9 mouse cellular contexts compared by ENCODE assay signal in genomic region chr14:54640946-54641304, GRCm38 (mm10). TPM values are rescaled to one million over a fixed set of nuclear protein-coding genes. Genes with fewer than 3 reads are reported as not detected.
DNase-seq lines count a peak whose midpoint lies in the region; ATAC-seq lines count a peak whose summit lies in the region.
"Had no signal": no experiment of that assay in that cellular context is flagged by ENCODE, and none has a peak within 500 bp of the region (broad histone marks: within the 10 kb centered on the region; RNA-seq: fewer than 3 reads in every experiment).

Gm17606 (plus strand) TSS chr14:54640952.

- peak within 1 kb of the TSS; percentile 82 for H3K27ac ChIP-seq in kidney, embryonic 15.5 days
- no peak within 1 kb of the TSS for H3K27ac ChIP-seq in brown adipose tissue, adult 24 weeks (replicated peaks; ENCODE audit: low read depth, low read length)
- H3K27ac ChIP-seq in hindbrain, embryonic 14.5 days = peak within 1 kb of the TSS; percentile 74
- H3K27ac ChIP-seq in midbrain, embryonic 14.5 days (replicated peaks; ENCODE audit: low read depth, low read length) = peak within 1 kb of the TSS; percentile 90

- peaks cover 70% of the 10 kb centered on the region for H3K36me3 ChIP-seq in kidney, embryonic 15.5 days
- peaks cover 72% of the 10 kb centered on the region for H3K36me3 ChIP-seq in hindbrain, embryonic 14.5 days (replicated peaks; ENCODE audit: control insufficient read depth, insufficient read depth)
- peaks cover 74% of the 10 kb centered on the region for H3K36me3 ChIP-seq in midbrain, embryonic 14.5 days (ENCODE audit: control insufficient read depth, insufficient read depth, low read length)

- H3K9ac ChIP-seq in kidney, embryonic 15.5 days = peak within 1 kb of the TSS; percentile 87
- peak within 1 kb of the TSS; percentile 97 for H3K9ac ChIP-seq in hindbrain, embryonic 14.5 days
- H3K9ac ChIP-seq in midbrain, embryonic 14.5 days (replicated peaks; ENCODE audit: low read length) = peak within 1 kb of the TSS; percentile 96

- ATAC-seq in kidney, embryonic 15.5 days (replicated peaks; ENCODE audit: low FRiP score) = no peak; the same call in 1 of the 2 replicates
- ATAC-seq in hindbrain, embryonic 14.5 days (ENCODE audit: low FRiP score) = no peak; the same call in 1 of the 2 replicates
- ATAC-seq in midbrain, embryonic 14.5 days (ENCODE audit: low FRiP score, low TSS enrichment) = no peak; the same call in 1 of the 2 replicates
- no peak for ATAC-seq in erythroid progenitor cell, adult 5-6 weeks (replicated peaks; ENCODE audit: low FRiP score, poor library complexity, severe bottlenecking)

- peaks cover 25% of the 10 kb centered on the region for H3K4me1 ChIP-seq in kidney, embryonic 15.5 days
- no peaks in the 10 kb centered on the region for H3K4me1 ChIP-seq in brown adipose tissue, adult 24 weeks (ENCODE audit: control insufficient read depth, insufficient read depth, insufficient read length, low read length)
- peaks cover 12% of the 10 kb centered on the region for H3K4me1 ChIP-seq in hindbrain, embryonic 14.5 days (replicated peaks; ENCODE audit: control insufficient read depth, insufficient read depth, low read length)
- peaks cover 13% of the 10 kb centered on the region for H3K4me1 ChIP-seq in midbrain, embryonic 14.5 days (ENCODE audit: control insufficient read depth, insufficient read depth, low read length)

- no peaks in the 10 kb centered on the region for H3K27me3 ChIP-seq in kidney, embryonic 15.5 days
- H3K27me3 ChIP-seq in hindbrain, embryonic 14.5 days (ENCODE audit: control insufficient read depth, insufficient read depth, low read length) = no peaks in the 10 kb centered on the region
- no peaks in the 10 kb centered on the region for H3K27me3 ChIP-seq in midbrain, embryonic 14.5 days (ENCODE audit: control insufficient read depth, insufficient read depth, low read length)

- DNase-seq in kidney, adult 9 months = no peak
- peak; percentile 28 for DNase-seq in hindbrain, embryonic 14.5 days (ENCODE audit: low spot score)
- no peak for DNase-seq in midbrain, embryonic 14.5 days
- no peak for DNase-seq in right cerebral cortex, postnatal 36 days (ENCODE audit: low spot score in 2 of 2)
- no peak for DNase-seq in adrenal gland, adult (ENCODE audit: inconsistent age in 2 of 2, low spot score in 1 of 2)

- H3K4me2 ChIP-seq in kidney, embryonic 15.5 days = peak within 1 kb of the TSS; percentile 99
- H3K4me2 ChIP-seq in hindbrain, embryonic 14.5 days (replicated peaks) = peak within 1 kb of the TSS; percentile 61
- H3K4me2 ChIP-seq in midbrain, embryonic 14.5 days (ENCODE audit: low read length) = peak within 1 kb of the TSS; percentile 93

- no peaks in the 10 kb centered on the region for H3K9me3 ChIP-seq in kidney, embryonic 15.5 days (replicated peaks)
- no peaks in the 10 kb centered on the region for H3K9me3 ChIP-seq in hindbrain, embryonic 14.5 days (ENCODE audit: control insufficient read depth, low read length)
- no peaks in the 10 kb centered on the region for H3K9me3 ChIP-seq in midbrain, embryonic 14.5 days (ENCODE audit: control insufficient read depth, low read length)

- WGBS in kidney, embryonic 15.5 days = under 1% methylated on average over 28 of the region's 28 CpGs
- under 1% methylated on average over 19 of the region's 28 CpGs for WGBS in hindbrain, embryonic 14.5 days
- WGBS in midbrain, embryonic 14.5 days = under 1% methylated on average over 28 of the region's 28 CpGs

- peak within 1 kb of the TSS; percentile 78 for H3K4me3 ChIP-seq in kidney, embryonic 15.5 days (replicated peaks)
- peak within 1 kb of the TSS; percentile 68 for H3K4me3 ChIP-seq in brown adipose tissue, adult 24 weeks (ENCODE audit: insufficient read depth, low read depth, low read length)
- peak within 1 kb of the TSS; percentile 81 for H3K4me3 ChIP-seq in hindbrain, embryonic 14.5 days (replicated peaks; ENCODE audit: low read length)
- peak within 1 kb of the TSS; percentile 80 for H3K4me3 ChIP-seq in midbrain, embryonic 14.5 days (replicated peaks; ENCODE audit: low read depth, low read length)

RNA-seq across cellular contexts. Expression of gene Gm17606, which starts in this region (rescaled TPM):
- polyA plus RNA-seq in kidney, embryonic 15.5 days (2015; fragmentation: Nextera tagmentation; extraction: Ambion mirVana) = not detected in 2 replicates
- not detected in 2 replicates for polyA plus RNA-seq in brown adipose tissue, adult 24 weeks (2012; ENCODE audit: insufficient read depth, insufficient read length, missing spikeins)
- not detected in 2 replicates for polyA plus RNA-seq in hindbrain, embryonic 14.5 days (2014; fragmentation: Nextera tagmentation; extraction: Ambion mirVana)
- polyA plus RNA-seq in midbrain, embryonic 14.5 days (2014; fragmentation: Nextera tagmentation; extraction: Ambion mirVana) = not detected in 2 replicates
- not detected in 2 replicates for total RNA-seq in erythroid progenitor cell, adult 5-6 weeks (2015; ENCODE audit: low replicate concordance)
- total RNA-seq in erythroid progenitor cell, adult 5-6 weeks (2017; ENCODE audit: low replicate concordance) = not detected in 2 replicates
- total RNA-seq: neutrophil, adult 5-6 weeks had no signal

Comparison
In these comparisons a context has a peak if more than half of its experiments do, and no peak if none do; other contexts are left out.
1. Peak in DNase-seq, H3K4me3 ChIP-seq, H3K27ac ChIP-seq, H3K9ac ChIP-seq and H3K4me2 ChIP-seq in hindbrain, embryonic 14.5 days; RNA of the gene not detected or under 1 TPM.